Mouse (Mus musculus): ENCODE results near the gene Gm3727. TPM values are rescaled to one million over a fixed set of nuclear protein-coding genes. Genes with fewer than 3 reads are reported as not detected.
"Not testable (repeated sequence)": the region's sequence is repeated elsewhere in the genome, so short reads cannot be mapped to it uniquely, and the experiment has no call there.

The Gm3727 gene
- total RNA-seq (2018; cell fraction: chromatin; rRNA removed): not detected
- not detected for total RNA-seq (2018; cell fraction: cytosol; rRNA removed)
- total RNA-seq (2018; cell fraction: nucleus; rRNA removed): not detected
- polyA plus RNA-seq (2018): not detected in 3 replicates

DNA sequence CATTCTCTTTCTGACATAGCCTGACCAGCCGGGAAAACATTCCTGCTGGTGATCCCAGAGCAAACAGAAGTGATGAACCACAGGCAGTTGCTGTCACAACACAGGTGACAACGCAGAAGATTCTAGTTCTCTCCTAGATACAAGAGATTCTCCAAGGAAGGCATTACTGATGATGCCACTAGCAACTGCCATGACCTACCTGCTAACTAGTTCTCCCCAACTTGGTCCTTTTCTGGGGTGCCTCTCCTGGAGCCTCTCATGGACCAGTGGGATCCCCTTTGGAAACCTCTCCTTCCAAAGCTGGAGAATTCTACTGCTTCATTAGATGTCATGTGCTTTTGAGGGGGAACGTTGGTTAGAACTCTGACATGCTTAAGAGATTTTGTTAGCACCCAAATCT lies at the start of gene Gm3727:
Gm3727 (minus strand) TSS at position 101 of the 400 bp plus-strand sequence.
- not testable (repeated sequence) for H3K27ac ChIP-seq; H3K4me3 ChIP-seq (ENCODE audit: inconsistent target); H3K79me2 ChIP-seq (ENCODE audit: inconsistent target); H3K36me3 ChIP-seq (ENCODE audit: inconsistent target)
- 100% methylated on average over 1 of the region's 3 CpGs for WGBS (ENCODE audit: missing documents)

DNA sequence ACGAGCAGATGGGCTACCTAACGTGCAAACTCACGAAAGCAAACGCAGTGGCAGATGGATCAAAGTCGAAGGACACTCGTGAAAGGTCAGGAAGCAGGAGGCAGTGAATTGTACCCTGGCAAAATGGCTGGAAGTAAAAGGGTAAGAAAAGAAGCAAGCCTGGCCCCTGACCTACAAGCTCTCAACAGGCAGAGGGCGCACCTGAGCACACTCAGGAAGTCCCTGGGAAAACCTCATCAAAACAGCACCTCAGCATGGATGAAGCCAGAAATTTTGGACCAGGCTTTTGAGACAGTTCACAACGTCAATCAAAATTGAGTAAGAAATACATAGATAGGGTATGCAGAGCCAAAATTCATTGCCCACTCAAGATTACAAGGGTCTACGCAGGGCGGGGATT lies 21.0 kb downstream of the Gm3727 start:
- not testable (repeated sequence) for H3K36me3 ChIP-seq (ENCODE audit: inconsistent target); H3K79me2 ChIP-seq (ENCODE audit: inconsistent target); H3K4me3 ChIP-seq (ENCODE audit: inconsistent target); H3K27ac ChIP-seq
- WGBS (ENCODE audit: missing documents): 0% methylated on average over 3 of the region's 10 CpGs

Other genes with a start within 250 kb of the Gm3727 start
- gene Gm10406, start 237.3 kb downstream of the Gm3727 start, polyA plus RNA-seq (2018): not detected in 3 replicates
- gene Gm3685, start 219.7 kb downstream of the Gm3727 start, polyA plus RNA-seq (2018): not detected in 3 replicates
- not detected in 3 replicates for gene Gm3696, start 164.1 kb downstream of the Gm3727 start, polyA plus RNA-seq (2018)
- gene Gm6676, start 139.3 kb downstream of the Gm3727 start, polyA plus RNA-seq (2018): not detected in 3 replicates
- not detected in 3 replicates for gene Gm3512, start 90.2 kb downstream of the Gm3727 start, polyA plus RNA-seq (2018)
- gene Gm16434, start 70.2 kb downstream of the Gm3727 start, polyA plus RNA-seq (2018): not detected in 3 replicates
- not detected in 3 replicates for gene Gm3739, start 50.3 kb upstream of the Gm3727 start, polyA plus RNA-seq (2018)
- not detected in 3 replicates for gene Gm5797, start 67.7 kb upstream of the Gm3727 start, polyA plus RNA-seq (2018)
- gene Gm8374, start 100.4 kb upstream of the Gm3727 start, polyA plus RNA-seq (2018): not detected in 3 replicates
- gene Gm3755, start 186.2 kb upstream of the Gm3727 start, polyA plus RNA-seq (2018): not detected in 3 replicates
- gene Gm3752, start 219.0 kb upstream of the Gm3727 start, polyA plus RNA-seq (2018): not detected in 3 replicates